Comparison of ENCODE assay signal across 24 mouse cellular contexts in genomic region chr4:148678105-148678504, GRCm38 (mm10). TPM values are rescaled to one million over a fixed set of nuclear protein-coding genes. Genes with fewer than 3 reads are reported as not detected.
"Had no signal": no experiment of that assay in that cellular context is flagged by ENCODE, and none has a peak within 500 bp of the region (broad histone marks: within the 10 kb centered on the region; RNA-seq: fewer than 3 reads in every experiment).

No protein-coding gene starts in this region.

- H3K27ac ChIP-seq: limb, embryonic 13.5 days; liver, embryonic 12.5 days; liver, embryonic 15.5 days; lung, embryonic 15.5 days; midbrain, embryonic 10.5 days; midbrain, embryonic 13.5 days had no signal

- H3K9ac ChIP-seq: limb, embryonic 13.5 days; liver, embryonic 12.5 days; liver, embryonic 15.5 days; lung, embryonic 15.5 days; midbrain, embryonic 13.5 days; neural tube, embryonic 13.5 days had no signal

- DNase-seq: kidney, postnatal 25 days; liver; lung, adult 18-20 months; lung, postnatal 10 days; lung, postnatal 36 days; retina, postnatal 1 day; right cerebral cortex, postnatal 25 days; thymus, adult 18-20 months; thymus, postnatal 36 days had no signal

- H3K27me3 ChIP-seq: lung, embryonic 15.5 days; midbrain, embryonic 13.5 days had no signal

- H3K4me2 ChIP-seq: limb, embryonic 13.5 days; liver, embryonic 12.5 days; liver, embryonic 15.5 days; lung, embryonic 15.5 days; midbrain, embryonic 13.5 days; neural tube, embryonic 13.5 days had no signal

- H3K36me3 ChIP-seq: limb, embryonic 10.5 days; limb, embryonic 13.5 days; liver, embryonic 12.5 days; liver, embryonic 15.5 days; lung, embryonic 15.5 days; midbrain, embryonic 10.5 days; midbrain, embryonic 13.5 days; neural tube, embryonic 13.5 days had no signal

- H3K9me3 ChIP-seq: limb, embryonic 10.5 days; limb, embryonic 13.5 days; liver, embryonic 12.5 days; liver, embryonic 15.5 days; lung, embryonic 15.5 days; megakaryocyte, embryonic 14.5 days; midbrain, embryonic 10.5 days; midbrain, embryonic 13.5 days; neural tube, embryonic 13.5 days had no signal

- ATAC-seq: liver, embryonic 12.5 days; midbrain, embryonic 13.5 days; midbrain, embryonic 16.5 days had no signal

- H3K4me3 ChIP-seq: limb, embryonic 10.5 days; limb, embryonic 13.5 days; liver, embryonic 12.5 days; liver, embryonic 15.5 days; lung, embryonic 15.5 days; megakaryocyte, embryonic 14.5 days; midbrain, embryonic 10.5 days; midbrain, embryonic 13.5 days; myocyte; neural tube, embryonic 13.5 days had no signal

RNA-seq across cellular contexts. Expression of gene Gm572, which starts 35.0 kb away (rescaled TPM):
- total RNA-seq: layer of hippocampus, adult 18-20 months; layer of hippocampus, postnatal 14 days; monocyte, adult 5-6 weeks had no signal
- polyA plus RNA-seq: kidney, embryonic 16.5 days; limb, embryonic 10.5 days; limb, embryonic 13.5 days; liver, embryonic 12.5 days; liver, embryonic 15.5 days; lung, embryonic 15.5 days; midbrain, embryonic 13.5 days; midbrain, embryonic 16.5 days; neural tube, embryonic 13.5 days had no signal
